Mouse (Mus musculus) intestine, embryonic 16.5 days (tissue): ENCODE results near the gene Rit1. TPM values are rescaled to one million over a fixed set of nuclear protein-coding genes. Genes with fewer than 3 reads are reported as not detected.
"Not testable (repeated sequence)": the region's sequence is repeated elsewhere in the genome, so short reads cannot be mapped to it uniquely, and the experiment has no call there.

ENCODE experiments used
- ATAC-seq: fragments of 200-750 bp; cut with Nextera tagmentation; 2 replicates; pipeline ENCODE4 v1.8.0; 2017; ENCODE audit warnings: moderate TSS enrichment, moderate library complexity
- H3K27ac ChIP-seq: fragments of 300-500 bp; sonication (generic); 2 replicates; pipeline ENCODE4 v1.5.1; 2014; ENCODE audit warnings: mild to moderate bottlenecking, low read length
- H3K27me3 ChIP-seq: fragments of 300-500 bp; sonication (generic); replicated peaks from 2 replicates; pipeline ENCODE4 v1.6.1; 2014; ENCODE audit warnings: low read length, control low read depth, mixed read lengths; ENCODE audit not compliant: control insufficient read depth, insufficient read depth
- H3K36me3 ChIP-seq: fragments of 300-500 bp; sonication (generic); 2 replicates; pipeline ENCODE4 v1.6.1; 2014; ENCODE audit warnings: low read length, control low read depth; ENCODE audit not compliant: control insufficient read depth, insufficient read depth
- H3K4me1 ChIP-seq: fragments of 300-500 bp; sonication (generic); 2 replicates; pipeline ENCODE4 v1.6.1; 2014; ENCODE audit warnings: low read length, control low read depth, mixed read lengths; ENCODE audit not compliant: control insufficient read depth, insufficient read depth
- H3K4me2 ChIP-seq: fragments of 300-500 bp; sonication (generic); 2 replicates; pipeline ENCODE4 v1.6.1; 2014; ENCODE audit warnings: low read depth, low read length, control low read depth
- H3K4me3 ChIP-seq: fragments of 300-500 bp; sonication (generic); 2 replicates; pipeline ENCODE4 v1.5.1; 2014; ENCODE audit warnings: mild to moderate bottlenecking, low read length
- H3K9ac ChIP-seq: fragments of 300-500 bp; sonication (generic); 2 replicates; pipeline ENCODE4 v1.6.1; 2014; ENCODE audit warnings: low read depth, low read length
- H3K9me3 ChIP-seq: fragments of 300-500 bp; sonication (generic); 2 replicates; pipeline ENCODE4 v1.6.1; 2016; ENCODE audit warnings: low read length, control low read depth; ENCODE audit not compliant: control insufficient read depth
- WGBS: fragments of 180-500 bp; shearing (Covaris S2); extraction: QIAGEN DNeasy Blood & Tissue Kit; methylation state at CpG from one replicate; pipeline ENCODE4 v1.1.7; 2014; 5-methylcytosine and 5-hydroxymethylcytosine counted together
- polyA plus RNA-seq: library from polyadenylated mRNA; unstranded; fragments of >200 nt; fragmentation: Nextera tagmentation; extraction: Ambion mirVana; gene quantifications from 2 replicates; pipeline ENCODE4 v1.2.1, GENCODE M21; 2015

The Rit1 gene
- polyA plus RNA-seq, 1 experiment from 2014 or later, result 50.3 TPM

DNA sequence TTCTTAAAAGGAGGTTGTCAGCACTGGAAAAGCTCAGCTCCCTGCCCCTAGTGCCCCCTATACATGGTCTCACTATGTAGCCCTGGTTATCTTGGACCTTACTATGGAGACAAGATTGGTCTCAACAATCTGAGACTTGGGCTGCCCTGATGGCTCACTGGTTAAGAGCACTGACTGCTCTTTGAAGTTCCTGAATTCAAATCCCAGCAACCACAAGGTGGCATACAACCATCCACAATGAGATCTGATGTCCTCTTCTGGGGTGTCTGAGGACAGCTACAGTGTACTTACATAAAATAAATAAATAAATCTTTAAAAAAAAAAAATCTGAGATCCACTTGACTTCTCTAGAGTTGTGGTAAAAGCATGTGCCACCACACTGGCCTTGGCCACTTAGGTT is 21.1 kb upstream of the Rit1 start:
- Histone ChIP-seq H3K27ac (no peak overlapping the region), H3K4me3 (no peak overlapping the region), H3K9me3 (no peaks in the 10 kb centered on the region), H3K4me2 (no peak overlapping the region), H3K27me3 (no peaks in the 10 kb centered on the region), H3K4me1 (no peaks in the 10 kb centered on the region), H3K36me3 (peaks cover 30% of the 10 kb centered on the region), H3K9ac (no peak overlapping the region)
- no peak for ATAC-seq

DNA sequence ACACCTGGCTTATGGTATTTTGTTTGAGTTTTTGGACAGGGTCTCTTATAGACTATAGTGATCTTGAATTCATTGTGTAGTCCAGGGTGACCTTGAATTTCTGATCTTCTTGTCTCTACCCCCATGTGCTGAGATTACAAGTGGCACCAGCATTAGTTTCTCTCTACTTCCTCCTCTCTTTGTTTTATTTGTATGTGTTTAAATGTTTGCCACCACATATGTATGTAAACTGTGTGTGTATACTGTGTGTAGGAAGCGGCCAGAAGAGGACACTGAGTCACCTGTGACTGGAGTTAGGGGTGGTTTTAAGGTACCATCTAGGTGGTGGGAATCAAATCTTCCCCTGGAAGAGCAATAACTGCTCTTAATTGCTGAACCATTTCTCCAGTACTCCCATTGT is 18.6 kb upstream of the Rit1 start:
- Histone ChIP-seq H3K27me3 (no peaks in the 10 kb centered on the region), H3K4me2 (no peak overlapping the region), H3K4me1 (no peaks in the 10 kb centered on the region), H3K9me3 (no peaks in the 10 kb centered on the region), H3K9ac (no peak overlapping the region), H3K36me3 (peaks cover 34% of the 10 kb centered on the region), H3K4me3 (no peak overlapping the region), H3K27ac (no peak overlapping the region)
- no peak for ATAC-seq
- WGBS, result 100% methylated on average over 1 of the region's 1 CpGs

DNA sequence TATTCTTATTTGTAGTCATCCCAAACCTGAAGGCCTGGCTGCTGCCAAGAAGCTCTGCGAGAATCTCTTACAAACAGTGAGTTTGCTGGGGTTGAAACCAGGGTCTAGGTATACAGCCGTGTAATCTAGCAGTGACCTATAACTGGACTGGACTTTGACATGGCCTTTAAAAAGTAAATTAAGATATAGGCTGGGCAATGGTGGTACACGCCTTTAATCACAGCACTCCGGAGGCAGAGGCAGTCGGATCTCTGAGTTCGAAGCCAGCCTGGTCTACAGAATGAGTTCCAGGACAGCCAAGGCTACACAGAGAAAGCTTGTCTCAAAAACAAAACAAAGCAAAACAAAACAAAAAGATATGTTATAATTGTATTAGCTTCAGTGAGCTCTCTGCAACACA is 17.8 kb upstream of the Rit1 start:
- no peak for ATAC-seq
- Histone ChIP-seq H3K36me3 (peaks cover 32% of the 10 kb centered on the region), H3K4me1 (no peaks in the 10 kb centered on the region), H3K9me3 (no peaks in the 10 kb centered on the region), H3K27me3 (no peaks in the 10 kb centered on the region), H3K9ac (no peak overlapping the region), H3K4me3 (no peak overlapping the region), H3K4me2 (no peak overlapping the region), H3K27ac (no peak overlapping the region)
- 86% methylated on average over 6 of the region's 6 CpGs for WGBS

DNA sequence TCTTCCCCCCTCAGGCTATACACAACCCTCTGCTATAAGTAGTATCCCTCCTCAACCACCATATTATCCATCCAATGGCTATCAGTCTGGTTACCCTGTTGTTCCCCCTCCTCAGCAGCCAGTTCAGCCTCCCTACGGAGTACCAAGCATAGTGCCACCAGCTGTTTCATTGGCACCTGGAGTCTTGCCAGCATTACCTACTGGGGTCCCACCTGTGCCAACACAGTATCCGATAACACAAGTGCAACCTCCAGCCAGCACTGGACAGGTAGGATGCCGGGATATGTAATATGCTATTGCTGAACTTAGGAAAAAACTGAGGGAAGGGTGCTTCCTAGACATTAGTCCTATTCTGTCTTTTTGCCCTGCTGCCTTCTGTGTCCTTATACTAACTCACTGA is 16.4 kb upstream of the Rit1 start:
- H3K4me1 ChIP-seq, result no peaks in the 10 kb centered on the region
- no peak overlapping the region for H3K27ac ChIP-seq
- no peak overlapping the region for H3K4me3 ChIP-seq
- no peaks in the 10 kb centered on the region for H3K27me3 ChIP-seq
- no peaks in the 10 kb centered on the region for H3K9me3 ChIP-seq
- no peak overlapping the region for H3K4me2 ChIP-seq
- H3K36me3 ChIP-seq, result peaks cover 28% of the 10 kb centered on the region
- WGBS, result 93% methylated on average over 3 of the region's 3 CpGs
- no peak overlapping the region for H3K9ac ChIP-seq
- no peak for ATAC-seq

DNA sequence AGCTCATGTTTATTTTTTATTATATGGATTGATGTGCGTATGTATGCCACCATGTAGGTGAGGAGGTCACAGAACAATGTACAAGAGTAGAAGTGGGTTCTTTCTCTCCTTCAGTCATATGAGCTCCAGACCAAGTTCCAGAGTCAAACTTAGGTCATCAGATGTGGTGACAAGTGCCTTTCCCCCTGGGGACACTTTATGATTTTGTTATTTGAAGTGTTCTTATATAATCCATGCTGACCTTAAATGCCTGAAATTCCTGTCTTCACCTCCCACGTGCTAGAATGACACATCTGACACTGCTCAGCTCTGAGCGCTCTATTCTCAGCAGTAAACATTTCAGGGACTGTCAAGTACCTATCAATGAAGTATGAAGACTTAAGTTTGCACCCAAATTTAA is 15.4 kb upstream of the Rit1 start:
- Histone ChIP-seq H3K4me1 (no peaks in the 10 kb centered on the region), H3K4me3 (no peak overlapping the region), H3K27ac (no peak overlapping the region), H3K27me3 (no peaks in the 10 kb centered on the region), H3K9ac (no peak overlapping the region), H3K9me3 (no peaks in the 10 kb centered on the region), H3K36me3 (peaks cover 28% of the 10 kb centered on the region), H3K4me2 (no peak overlapping the region)
- no peak for ATAC-seq
- WGBS, result 67% methylated on average over 3 of the region's 3 CpGs

DNA sequence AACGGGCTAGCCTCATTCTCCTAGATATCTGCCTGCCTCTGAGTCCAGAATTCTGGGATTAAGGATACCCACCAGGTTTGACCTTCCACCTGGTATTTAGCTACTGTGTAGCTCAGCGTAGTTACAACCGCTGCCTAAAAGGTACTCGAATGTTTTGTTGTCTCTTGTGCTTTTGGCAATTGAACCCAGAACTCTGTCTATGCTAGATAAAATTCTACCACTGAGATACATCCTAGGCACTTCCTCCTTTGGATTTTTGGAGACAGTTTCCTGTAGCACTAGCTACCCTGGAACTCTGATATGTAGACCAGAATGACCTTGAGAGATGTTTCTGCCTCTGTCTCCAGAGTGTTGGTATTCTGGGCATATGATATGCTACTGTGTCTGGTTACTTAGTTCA is 2.9 kb upstream of the Rit1 start:
- Histone ChIP-seq H3K4me3 (no peak overlapping the region), H3K4me1 (peaks cover 7% of the 10 kb centered on the region), H3K9me3 (no peaks in the 10 kb centered on the region), H3K27ac (no peak overlapping the region), H3K36me3 (peaks cover 16% of the 10 kb centered on the region; the same call in 1 of the 2 replicates), H3K27me3 (no peaks in the 10 kb centered on the region), H3K4me2 (no peak overlapping the region), H3K9ac (no peak overlapping the region)
- ATAC-seq, result no peak
- WGBS, result 91% methylated on average over 4 of the region's 4 CpGs

DNA sequence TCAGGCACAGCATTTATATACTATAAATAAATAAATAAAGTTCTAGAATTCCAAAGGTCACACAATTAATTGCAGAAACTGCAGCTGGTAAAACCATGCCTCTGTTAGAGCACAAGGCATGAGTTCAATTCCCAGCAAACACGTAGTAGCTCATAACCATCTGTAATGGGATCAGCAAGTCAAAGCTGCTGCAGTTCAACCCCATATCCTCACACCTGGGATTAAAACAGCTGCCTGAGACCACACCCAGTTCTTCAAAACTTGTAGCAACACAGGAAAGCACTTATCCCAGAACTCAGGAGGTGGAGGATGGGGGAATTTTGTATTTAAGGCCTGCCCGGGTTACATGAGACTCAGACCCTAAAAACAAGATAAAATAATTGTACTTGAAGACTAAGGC is 1.9 kb upstream of the Rit1 start:
- H3K9me3 ChIP-seq, result no peaks in the 10 kb centered on the region
- peaks cover 14% of the 10 kb centered on the region for H3K4me1 ChIP-seq
- H3K27ac ChIP-seq, result no peak overlapping the region
- WGBS, result 73% methylated on average over 2 of the region's 2 CpGs
- no peaks in the 10 kb centered on the region for H3K27me3 ChIP-seq
- no peak overlapping the region for H3K4me3 ChIP-seq
- no peak overlapping the region for H3K4me2 ChIP-seq
- H3K9ac ChIP-seq, result no peak overlapping the region
- peaks cover 14% of the 10 kb centered on the region; the same call in 1 of the 2 replicates for H3K36me3 ChIP-seq
- ATAC-seq, result no peak

DNA sequence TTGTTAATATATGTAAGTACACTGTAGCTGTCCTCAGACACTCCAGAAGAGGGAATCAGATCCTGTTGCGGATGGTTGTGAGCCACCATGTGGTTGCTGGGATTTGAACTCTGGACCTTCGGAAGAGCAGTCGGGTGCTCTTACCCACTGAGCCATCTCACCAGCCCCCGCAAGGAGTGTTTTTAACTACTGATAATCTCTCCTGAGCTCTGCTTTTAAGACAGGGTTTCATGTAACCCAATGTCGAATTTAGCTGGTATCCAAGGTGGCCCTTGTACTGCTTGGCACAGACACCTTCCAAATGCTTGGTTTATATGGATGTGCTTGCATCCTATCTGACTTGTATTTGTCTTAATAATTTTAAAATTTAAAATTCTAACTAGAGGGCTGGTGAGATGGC is 922 bp upstream of the Rit1 start:
- not testable (repeated sequence) for ATAC-seq, H3K4me3 ChIP-seq, H3K27me3 ChIP-seq, H3K9me3 ChIP-seq, H3K9ac ChIP-seq, H3K27ac ChIP-seq, H3K4me2 ChIP-seq
- peaks cover 14% of the 10 kb centered on the region for H3K4me1 ChIP-seq
- 0 out of 2 replicates have a peak, but pooled peaks cover 15% of the 10 kb centered on the region for H3K36me3 ChIP-seq
- WGBS, result 87% methylated on average over 5 of the region's 5 CpGs

DNA sequence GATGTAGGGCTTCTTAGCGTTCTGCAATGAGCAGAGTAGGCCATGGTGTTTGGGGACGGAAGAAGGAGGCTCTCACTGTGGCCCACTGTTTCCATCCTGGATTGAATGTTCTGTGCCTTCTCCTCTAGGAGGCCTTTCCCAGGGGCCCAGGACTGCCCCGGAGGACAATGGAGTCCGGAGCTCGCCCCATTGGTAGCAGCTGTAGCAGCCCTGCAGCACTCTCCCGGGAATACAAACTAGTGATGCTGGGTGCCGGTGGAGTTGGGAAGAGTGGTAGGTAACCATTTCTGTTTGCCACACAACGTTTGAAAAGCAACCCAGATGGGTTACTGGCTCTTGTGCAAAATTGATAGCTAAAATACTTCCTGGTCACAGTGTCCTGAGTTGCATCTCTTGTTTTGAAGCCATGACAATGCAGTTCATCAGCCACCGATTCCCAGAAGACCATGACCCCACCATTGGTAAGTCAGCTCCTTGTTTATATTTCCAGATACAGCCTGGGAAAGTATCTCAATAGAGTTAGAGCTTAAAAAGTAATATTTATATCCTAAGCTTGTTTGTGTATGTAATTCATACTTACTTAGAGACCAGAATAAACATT is 660 bp downstream of the Rit1 start:
- Histone ChIP-seq H3K4me3 (peak overlapping the region; percentile 77), H3K4me2 (peak overlapping the region; percentile 81), H3K36me3 (peaks cover 17% of the 10 kb centered on the region; the same call in 1 of the 2 replicates), H3K27ac (peak overlapping the region; percentile 80), H3K9me3 (no peaks in the 10 kb centered on the region), H3K9ac (peak overlapping the region; percentile 77), H3K4me1 (peaks cover 14% of the 10 kb centered on the region), H3K27me3 (no peaks in the 10 kb centered on the region)
- 5% methylated on average over 9 of the region's 9 CpGs for WGBS
- peak; percentile 80 for ATAC-seq

DNA sequence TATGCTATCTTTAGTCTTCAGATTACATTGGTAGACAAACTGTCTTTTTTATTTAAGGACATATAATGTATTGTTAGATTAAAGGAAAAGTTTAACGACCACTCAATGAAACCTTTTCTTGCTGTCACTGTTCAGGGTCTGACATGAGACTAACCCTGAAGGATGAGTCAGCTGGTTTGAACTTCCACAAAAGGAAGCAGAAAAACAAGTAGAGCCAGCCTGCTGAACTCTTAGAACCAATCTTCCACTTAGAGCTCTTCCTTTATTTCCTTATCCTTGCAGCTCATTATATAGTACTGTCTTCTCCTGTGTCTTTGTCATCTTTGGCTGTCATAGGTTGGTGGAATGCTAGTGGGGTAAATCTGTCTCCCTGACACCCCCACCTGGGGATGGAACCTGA is 1.2 kb downstream of the Rit1 start:
- 24% methylated on average over 1 of the region's 1 CpGs for whole genome bisulfite sequencing
- peaks cover 17% of the 10 kb centered on the region; the same call in 1 of the 2 replicates for H3K36me3 ChIP-seq

More for the DNA sequence above, 1.2 kb downstream of the Rit1 start:
- peaks cover 14% of the 10 kb centered on the region for H3K4me1 ChIP-seq
- ATAC-seq, result no peak
- H3K9me3 ChIP-seq, result no peaks in the 10 kb centered on the region
- peak overlapping the region; percentile 21 for H3K4me2 ChIP-seq
- H3K9ac ChIP-seq, result no peak overlapping the region
- H3K4me3 ChIP-seq, result peak overlapping the region; percentile 8
- no peak overlapping the region for H3K27ac ChIP-seq
- no peaks in the 10 kb centered on the region for H3K27me3 ChIP-seq
